ENCODE assay signal across 8 mouse cellular contexts in the genomic region with DNA sequence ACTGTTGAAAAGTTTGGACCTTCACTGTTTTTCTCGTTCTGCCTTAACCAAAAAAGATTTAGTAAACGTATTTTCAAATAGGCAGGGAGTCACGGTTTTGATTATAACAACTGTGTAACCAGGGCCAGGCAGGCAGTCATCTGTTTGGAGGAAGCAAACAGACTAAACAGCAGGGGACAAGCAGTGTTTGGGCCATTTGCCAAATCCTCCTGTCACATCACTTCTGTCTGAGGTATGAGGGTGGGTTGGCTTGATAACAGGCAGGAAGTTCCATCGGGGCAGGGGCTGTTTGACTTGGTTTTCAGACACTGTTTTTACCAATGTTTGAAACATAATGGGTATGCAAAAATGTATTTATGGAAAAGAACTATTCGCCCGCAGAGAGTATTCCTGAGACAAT. TPM values are rescaled to one million over a fixed set of nuclear protein-coding genes. Genes with fewer than 3 reads are reported as not detected.
DNase-seq lines count a peak whose midpoint lies in the region; ATAC-seq lines count a peak whose summit lies in the region.

No protein-coding gene starts in this region.

- H3K27ac ChIP-seq in embryonic facial prominence, embryonic 11.5 days (replicated peaks; ENCODE audit: low read depth, low read length), result no peak overlapping the region
- no peak overlapping the region for H3K27ac ChIP-seq in embryonic facial prominence, embryonic 10.5 days (replicated peaks)
- peak overlapping the region; percentile 71 for H3K27ac ChIP-seq in embryonic facial prominence, embryonic 13.5 days
- H3K27ac ChIP-seq in stomach, embryonic 16.5 days (ENCODE audit: low read length), result peak overlapping the region; percentile 52; the same call in 1 of the 2 replicates

- H3K4me3 ChIP-seq in embryonic facial prominence, embryonic 11.5 days (ENCODE audit: low read depth, low read length), result no peak overlapping the region
- H3K4me3 ChIP-seq in embryonic facial prominence, embryonic 10.5 days, result no peak overlapping the region
- H3K4me3 ChIP-seq in embryonic facial prominence, embryonic 13.5 days, result no peak overlapping the region
- H3K4me3 ChIP-seq in stomach, embryonic 16.5 days (replicated peaks; ENCODE audit: low read length), result no peak overlapping the region

- no peaks in the 10 kb centered on the region; the same call in 1 of the 2 replicates for H3K36me3 ChIP-seq in embryonic facial prominence, embryonic 11.5 days (replicated peaks; ENCODE audit: control insufficient read depth, insufficient read depth, low read depth, low read length)
- H3K36me3 ChIP-seq in embryonic facial prominence, embryonic 10.5 days (replicated peaks), result peaks cover 3% of the 10 kb centered on the region; the same call in 1 of the 2 replicates
- no peaks in the 10 kb centered on the region; the same call in 1 of the 2 replicates for H3K36me3 ChIP-seq in embryonic facial prominence, embryonic 13.5 days
- no peaks in the 10 kb centered on the region for H3K36me3 ChIP-seq in stomach, embryonic 16.5 days (ENCODE audit: control insufficient read depth, insufficient read depth, low read length)

- no peak overlapping the region for H3K9ac ChIP-seq in embryonic facial prominence, embryonic 11.5 days (replicated peaks; ENCODE audit: low read length)
- no peak overlapping the region for H3K9ac ChIP-seq in embryonic facial prominence, embryonic 13.5 days
- no peak overlapping the region for H3K9ac ChIP-seq in stomach, embryonic 16.5 days (ENCODE audit: low read length)

- H3K4me2 ChIP-seq in embryonic facial prominence, embryonic 11.5 days (ENCODE audit: low read depth, low read length), result no peak overlapping the region
- H3K4me2 ChIP-seq in embryonic facial prominence, embryonic 13.5 days, result no peak overlapping the region
- no peak overlapping the region for H3K4me2 ChIP-seq in stomach, embryonic 16.5 days (ENCODE audit: low read depth, low read length)

- H3K4me1 ChIP-seq in embryonic facial prominence, embryonic 11.5 days (ENCODE audit: control insufficient read depth, insufficient read depth, low read length), result no peaks in the 10 kb centered on the region; the same call in 1 of the 2 replicates
- H3K4me1 ChIP-seq in embryonic facial prominence, embryonic 10.5 days, result peaks cover 32% of the 10 kb centered on the region
- peaks cover 66% of the 10 kb centered on the region for H3K4me1 ChIP-seq in embryonic facial prominence, embryonic 13.5 days
- H3K4me1 ChIP-seq in stomach, embryonic 16.5 days (ENCODE audit: control insufficient read depth, insufficient read depth, low read length), result peaks cover 46% of the 10 kb centered on the region

- H3K27me3 ChIP-seq in embryonic facial prominence, embryonic 11.5 days (ENCODE audit: control insufficient read depth, insufficient read depth, low read length), result no peaks in the 10 kb centered on the region
- H3K27me3 ChIP-seq in embryonic facial prominence, embryonic 10.5 days (replicated peaks; ENCODE audit: low read depth, poor library complexity, severe bottlenecking), result no peaks in the 10 kb centered on the region
- H3K27me3 ChIP-seq in embryonic facial prominence, embryonic 13.5 days, result no peaks in the 10 kb centered on the region
- H3K27me3 ChIP-seq in stomach, embryonic 16.5 days (ENCODE audit: control insufficient read depth, insufficient read depth, low read length), result no peaks in the 10 kb centered on the region

- 59% methylated on average over 6 of the region's 6 CpGs for WGBS in embryonic facial prominence, embryonic 11.5 days
- 70% methylated on average over 6 of the region's 6 CpGs for WGBS in embryonic facial prominence, embryonic 10.5 days
- WGBS in embryonic facial prominence, embryonic 13.5 days, result 28% methylated on average over 6 of the region's 6 CpGs
- WGBS in stomach, embryonic 16.5 days, result 20% methylated on average over 6 of the region's 6 CpGs

- peak; percentile 14 for DNase-seq in embryonic facial prominence, embryonic 11.5 days (ENCODE audit: low spot score)
- DNase-seq in embryonic facial prominence, embryonic 10.5 days (ENCODE audit: low spot score), result no peak
- peak; percentile 39 for DNase-seq in CD4-positive helper T cell, adult 2 months (ENCODE audit: low read depth, low spot score)
- DNase-seq in kidney, postnatal 36 days, result peak; percentile 29 to 48
- DNase-seq in urinary bladder, adult 2 months (ENCODE audit: low spot score), result no peak
- no peak for DNase-seq in B cell, adult 2 months

- ATAC-seq in embryonic facial prominence, embryonic 11.5 days (replicated peaks; ENCODE audit: insufficient number of reproducible peaks, low FRiP score, low TSS enrichment, low read depth), result no peak
- ATAC-seq in embryonic facial prominence, embryonic 13.5 days (ENCODE audit: insufficient number of reproducible peaks, insufficient read depth, low FRiP score, low TSS enrichment, low read depth), result no peak
- no peak for ATAC-seq in stomach, embryonic 16.5 days (ENCODE audit: insufficient read depth, low FRiP score)

- no peaks in the 10 kb centered on the region for H3K9me3 ChIP-seq in embryonic facial prominence, embryonic 11.5 days (replicated peaks; ENCODE audit: control insufficient read depth, low read length)
- no peaks in the 10 kb centered on the region for H3K9me3 ChIP-seq in embryonic facial prominence, embryonic 10.5 days
- H3K9me3 ChIP-seq in embryonic facial prominence, embryonic 13.5 days, result no peaks in the 10 kb centered on the region
- H3K9me3 ChIP-seq in stomach, embryonic 16.5 days (replicated peaks; ENCODE audit: control insufficient read depth, low read length), result no peaks in the 10 kb centered on the region

RNA-seq across cellular contexts. Expression of gene Zfand3, which starts 22.1 kb away (rescaled TPM):
- 50.6 and 59.5 TPM in 2 replicates for polyA plus RNA-seq in embryonic facial prominence, embryonic 11.5 days (2014; fragmentation: Nextera tagmentation; extraction: Ambion mirVana)
- polyA plus RNA-seq in embryonic facial prominence, embryonic 10.5 days (2016; fragmentation: Nextera tagmentation; extraction: Ambion mirVana), result 59.1 and 62.5 TPM in 2 replicates
- polyA plus RNA-seq in embryonic facial prominence, embryonic 13.5 days (2015; fragmentation: Nextera tagmentation; extraction: Ambion mirVana), result 46.2 and 55.2 TPM in 2 replicates
- 34.2 and 40.3 TPM in 2 replicates for polyA plus RNA-seq in stomach, embryonic 16.5 days (2015; fragmentation: Nextera tagmentation; extraction: Ambion mirVana)
- 131 and 145 TPM in 2 replicates for polyA plus RNA-seq in urinary bladder, adult 2 months (2012; rRNA removed)

RNA-seq across cellular contexts. Expression of gene Mdga1, which starts 56.7 kb away (rescaled TPM):
- polyA plus RNA-seq in embryonic facial prominence, embryonic 11.5 days (2014; fragmentation: Nextera tagmentation; extraction: Ambion mirVana), result 1.8 and 2.1 TPM in 2 replicates
- 1.2 and 1.7 TPM in 2 replicates for polyA plus RNA-seq in embryonic facial prominence, embryonic 10.5 days (2016; fragmentation: Nextera tagmentation; extraction: Ambion mirVana)
- 3.0 and 3.5 TPM in 2 replicates for polyA plus RNA-seq in embryonic facial prominence, embryonic 13.5 days (2015; fragmentation: Nextera tagmentation; extraction: Ambion mirVana)
- polyA plus RNA-seq in stomach, embryonic 16.5 days (2015; fragmentation: Nextera tagmentation; extraction: Ambion mirVana), result 2.9 and 3.5 TPM in 2 replicates
- polyA plus RNA-seq in urinary bladder, adult 2 months (2012; rRNA removed), result 4.0 and 5.6 TPM in 2 replicates

Comparison
In these comparisons a context has a peak if more than half of its experiments do, and no peak if none do; other contexts are left out.
1. DNase-seq: peak in embryonic facial prominence, embryonic 11.5 days (single experiment), CD4-positive helper T cell, adult 2 months (single experiment) and kidney, postnatal 36 days (2 of 2); none in embryonic facial prominence, embryonic 10.5 days (single experiment), urinary bladder, adult 2 months (single experiment) and B cell, adult 2 months (0 of 2).
2. H3K27ac ChIP-seq: peak in embryonic facial prominence, embryonic 13.5 days (single experiment) and stomach, embryonic 16.5 days (single experiment); none in embryonic facial prominence, embryonic 11.5 days (single experiment) and embryonic facial prominence, embryonic 10.5 days (single experiment).